Mouse (Mus musculus) hindbrain, embryonic 13.5 days (tissue): ENCODE measurements at regions not wholly inside any gene's neighbourhood (a gene's known extent, or its start where the extent isn't known, plus 50 kb on each side); places are given as distances from the start of the nearest gene placed in this dataset.

ENCODE experiments used
- ATAC-seq: fragments of 200-750 bp; cut with Nextera tagmentation; 2 replicates; pipeline ENCODE4 v1.8.0; 2017; ENCODE audit warnings: moderate TSS enrichment; ENCODE audit not compliant: low FRiP score
- H3K27ac ChIP-seq: fragments of 300-500 bp; sonication (generic); 2 replicates; pipeline ENCODE4 v1.5.1; 2015; ENCODE audit warnings: inconsistent platforms, mild to moderate bottlenecking, moderate library complexity
- H3K27me3 ChIP-seq: fragments of 300-500 bp; sonication (generic); 2 replicates; pipeline ENCODE4 v1.6.1; 2015; ENCODE audit warnings: mild to moderate bottlenecking, inconsistent platforms
- H3K36me3 ChIP-seq: fragments of 300-500 bp; sonication (generic); 2 replicates; pipeline ENCODE4 v1.6.1; 2015; ENCODE audit warnings: mild to moderate bottlenecking, inconsistent platforms
- H3K4me1 ChIP-seq: fragments of 300-500 bp; sonication (generic); replicated peaks from 2 replicates; pipeline ENCODE4 v1.6.1; 2015; ENCODE audit warnings: inconsistent platforms
- H3K4me2 ChIP-seq: fragments of 300-500 bp; sonication (generic); 2 replicates; pipeline ENCODE4 v1.6.1; 2015; ENCODE audit warnings: inconsistent platforms, mild to moderate bottlenecking, moderate library complexity
- H3K4me3 ChIP-seq: fragments of 300-500 bp; sonication (generic); 2 replicates; pipeline ENCODE4 v1.5.1; 2015; ENCODE audit warnings: mild to moderate bottlenecking, inconsistent platforms
- H3K9ac ChIP-seq: fragments of 300-500 bp; sonication (generic); 2 replicates; pipeline ENCODE4 v1.6.1; 2015; ENCODE audit warnings: mild to moderate bottlenecking, inconsistent platforms
- H3K9me3 ChIP-seq: fragments of 300-500 bp; sonication (generic); 2 replicates; pipeline ENCODE4 v1.6.1; 2016; ENCODE audit warnings: inconsistent platforms
- WGBS: fragments of 180-500 bp; shearing (Covaris S2); methylation state at CpG from one replicate; pipeline ENCODE4 v1.1.7; 2015; 5-methylcytosine and 5-hydroxymethylcytosine counted together

- H3K4me3 ChIP-seq, result no peak overlapping the region
- no peaks in the 10 kb centered on the region for H3K27me3 ChIP-seq
- ATAC-seq, result no peak
- H3K36me3 ChIP-seq, result no peaks in the 10 kb centered on the region
- H3K9me3 ChIP-seq, result no peaks in the 10 kb centered on the region
- H3K9ac ChIP-seq, result no peak overlapping the region
- no peak overlapping the region for H3K27ac ChIP-seq
- no peak overlapping the region for H3K4me2 ChIP-seq
- WGBS, result 51% methylated on average over 10 of the region's 10 CpGs
- H3K4me1 ChIP-seq, result peaks cover 4% of the 10 kb centered on the region; the same call in 1 of the 2 replicates
These were observed 93.3 kb downstream of the Gm4791 start for GRCm38 (mm10) chr9:47091796-47092195.

GRCm38 (mm10) chr9:47095656-47096055 lies 97.1 kb downstream of the Gm4791 start:
- no peak for ATAC-seq
- 84% methylated on average over 4 of the region's 4 CpGs for WGBS
- Histone ChIP-seq H3K27ac (no peak overlapping the region), H3K9me3 (no peaks in the 10 kb centered on the region), H3K27me3 (no peaks in the 10 kb centered on the region), H3K9ac (no peak overlapping the region), H3K4me1 (peaks cover 6% of the 10 kb centered on the region; the same call in 1 of the 2 replicates), H3K4me2 (no peak overlapping the region), H3K4me3 (no peak overlapping the region), H3K36me3 (no peaks in the 10 kb centered on the region)

- no peak for ATAC-seq
- Histone ChIP-seq H3K9ac (no peak overlapping the region), H3K27ac (no peak overlapping the region), H3K36me3 (no peaks in the 10 kb centered on the region), H3K9me3 (no peaks in the 10 kb centered on the region), H3K4me1 (peaks cover 11% of the 10 kb centered on the region; the same call in 1 of the 2 replicates), H3K4me3 (no peak overlapping the region), H3K27me3 (0 out of 2 replicates have a peak, but pooled peaks cover 2% of the 10 kb centered on the region), H3K4me2 (no peak overlapping the region)
- whole genome bisulfite sequencing, result 87% methylated on average over 3 of the region's 3 CpGs
These were observed 104.8 kb downstream of the Gm4791 start for GRCm38 (mm10) chr9:47103316-47103715.

- Histone ChIP-seq H3K4me3 (no peak overlapping the region), H3K36me3 (no peaks in the 10 kb centered on the region), H3K4me1 (peaks cover 14% of the 10 kb centered on the region; the same call in 1 of the 2 replicates), H3K4me2 (no peak overlapping the region), H3K27ac (no peak overlapping the region), H3K9ac (no peak overlapping the region), H3K27me3 (0 out of 2 replicates have a peak, but pooled peaks cover 2% of the 10 kb centered on the region), H3K9me3 (no peaks in the 10 kb centered on the region)
- 49% methylated on average over 5 of the region's 5 CpGs for WGBS
- ATAC-seq, result no peak
These were observed 105.4 kb downstream of the Gm4791 start for GRCm38 (mm10) chr9:47103966-47104365.

- no peak overlapping the region for H3K9ac ChIP-seq
- no peak overlapping the region for H3K4me3 ChIP-seq
- no peaks in the 10 kb centered on the region for H3K27me3 ChIP-seq
- H3K36me3 ChIP-seq, result no peaks in the 10 kb centered on the region
- ATAC-seq, result no peak
- H3K4me2 ChIP-seq, result no peak overlapping the region
- no peaks in the 10 kb centered on the region for H3K9me3 ChIP-seq
- 50% methylated on average over 5 of the region's 5 CpGs for WGBS
- H3K27ac ChIP-seq, result no peak overlapping the region
- peaks cover 21% of the 10 kb centered on the region for H3K4me1 ChIP-seq
These were observed 109.6 kb downstream of the Gm4791 start for GRCm38 (mm10) chr9:47108096-47108495.

GRCm38 (mm10) chr9:47119253-47119652 lies 120.7 kb downstream of the Gm4791 start:
- Histone ChIP-seq H3K9ac (no peak overlapping the region), H3K4me3 (no peak overlapping the region), H3K27me3 (0 out of 2 replicates have a peak, but pooled peaks cover 2% of the 10 kb centered on the region), H3K36me3 (no peaks in the 10 kb centered on the region), H3K27ac (no peak overlapping the region), H3K9me3 (no peaks in the 10 kb centered on the region), H3K4me2 (no peak overlapping the region), H3K4me1 (no peaks in the 10 kb centered on the region)
- no peak for ATAC-seq
- WGBS, result 86% methylated on average over 8 of the region's 8 CpGs

GRCm38 (mm10) chr9:47123113-47123512 lies 124.6 kb downstream of the Gm4791 start:
- Histone ChIP-seq H3K9me3 (no peaks in the 10 kb centered on the region), H3K36me3 (no peaks in the 10 kb centered on the region), H3K27ac (no peak overlapping the region), H3K9ac (no peak overlapping the region), H3K4me1 (no peaks in the 10 kb centered on the region), H3K27me3 (0 out of 2 replicates have a peak, but pooled peaks cover 2% of the 10 kb centered on the region), H3K4me2 (no peak overlapping the region), H3K4me3 (no peak overlapping the region)
- ATAC-seq, result no peak
- WGBS, result 90% methylated on average over 2 of the region's 2 CpGs

- H3K4me1 ChIP-seq, result no peaks in the 10 kb centered on the region
- no peaks in the 10 kb centered on the region for H3K36me3 ChIP-seq
- 0 out of 2 replicates have a peak, but pooled peaks cover 2% of the 10 kb centered on the region for H3K27me3 ChIP-seq
- H3K4me3 ChIP-seq, result no peak overlapping the region
- no peak overlapping the region for H3K9ac ChIP-seq
- no peak overlapping the region for H3K27ac ChIP-seq
- no peak for ATAC-seq
- no peak overlapping the region for H3K4me2 ChIP-seq
- no peaks in the 10 kb centered on the region for H3K9me3 ChIP-seq
- 84% methylated on average over 3 of the region's 3 CpGs for WGBS
These were observed 127.0 kb downstream of the Gm4791 start for GRCm38 (mm10) chr9:47125517-47125916.

GRCm38 (mm10) chr9:47126236-47126635 lies 127.7 kb downstream of the Gm4791 start:
- H3K4me2 ChIP-seq, result no peak overlapping the region
- H3K27ac ChIP-seq, result no peak overlapping the region
- 0 out of 2 replicates have a peak, but pooled peaks cover 2% of the 10 kb centered on the region for H3K27me3 ChIP-seq
- no peaks in the 10 kb centered on the region for H3K36me3 ChIP-seq
- H3K9ac ChIP-seq, result no peak overlapping the region
- no peaks in the 10 kb centered on the region for H3K4me1 ChIP-seq
- 74% methylated on average over 2 of the region's 2 CpGs for WGBS
- H3K9me3 ChIP-seq, result no peaks in the 10 kb centered on the region
- no peak for ATAC-seq
- no peak overlapping the region for H3K4me3 ChIP-seq

- Histone ChIP-seq H3K9me3 (no peaks in the 10 kb centered on the region), H3K36me3 (no peaks in the 10 kb centered on the region), H3K27ac (no peak overlapping the region), H3K9ac (no peak overlapping the region), H3K27me3 (0 out of 2 replicates have a peak, but pooled peaks cover 2% of the 10 kb centered on the region), H3K4me2 (no peak overlapping the region), H3K4me1 (no peaks in the 10 kb centered on the region), H3K4me3 (no peak overlapping the region)
- no peak for ATAC-seq
- WGBS, result 81% methylated on average over 11 of the region's 11 CpGs
These were observed 129.3 kb downstream of the Gm4791 start for GRCm38 (mm10) chr9:47127756-47128424.

- H3K9ac ChIP-seq, result no peak overlapping the region
- no peaks in the 10 kb centered on the region for H3K27me3 ChIP-seq
- no peaks in the 10 kb centered on the region for H3K9me3 ChIP-seq
- H3K4me1 ChIP-seq, result no peaks in the 10 kb centered on the region
- no peaks in the 10 kb centered on the region for H3K36me3 ChIP-seq
- ATAC-seq, result no peak
- H3K4me2 ChIP-seq, result no peak overlapping the region
- H3K4me3 ChIP-seq, result no peak overlapping the region
- no peak overlapping the region for H3K27ac ChIP-seq
These were observed 130.6 kb downstream of the Gm4791 start for GRCm38 (mm10) chr9:47129101-47129500.

- WGBS, result 75% methylated on average over 5 of the region's 5 CpGs
- Histone ChIP-seq H3K4me2 (no peak overlapping the region), H3K9ac (no peak overlapping the region), H3K4me3 (no peak overlapping the region), H3K27me3 (no peaks in the 10 kb centered on the region), H3K27ac (no peak overlapping the region), H3K9me3 (no peaks in the 10 kb centered on the region), H3K4me1 (no peaks in the 10 kb centered on the region), H3K36me3 (no peaks in the 10 kb centered on the region)
- ATAC-seq, result no peak
These were observed 134.9 kb downstream of the Gm4791 start for GRCm38 (mm10) chr9:47133454-47133853.

- Histone ChIP-seq H3K4me2 (no peak overlapping the region), H3K9me3 (no peaks in the 10 kb centered on the region), H3K4me3 (no peak overlapping the region), H3K36me3 (no peaks in the 10 kb centered on the region), H3K27ac (no peak overlapping the region), H3K27me3 (no peaks in the 10 kb centered on the region), H3K4me1 (no peaks in the 10 kb centered on the region), H3K9ac (no peak overlapping the region)
- WGBS, result 81% methylated on average over 8 of the region's 8 CpGs
- ATAC-seq, result no peak
These were observed 135.3 kb downstream of the Gm4791 start for GRCm38 (mm10) chr9:47133873-47134272.
